Mouse (Mus musculus): ENCODE measurements around the gene Vangl2.

- no peak for TF ChIP-seq USF1 (IDR thresholded peaks at IDR 0.05; ENCODE audit: low read depth)
- no peak for TF ChIP-seq POLR2A (IDR thresholded peaks at IDR 0.05; ENCODE audit: insufficient read length, low read depth)
- no peak for TF ChIP-seq SRF (IDR thresholded peaks at IDR 0.05; ENCODE audit: control insufficient read depth, insufficient read length, low read depth)
- no peak for TF ChIP-seq CEBPB (IDR thresholded peaks at IDR 0.05; ENCODE audit: insufficient read depth, poor library complexity, severe bottlenecking)
- no peak for TF ChIP-seq MAX (IDR thresholded peaks at IDR 0.05; ENCODE audit: low read depth)
Observed at GRCm38 (mm10) chr1:172007761-172008160, 20.5 kb downstream of the Vangl2 start.

Data from myocyte (in vitro differentiated cells).